Mouse (Mus musculus) urinary bladder, adult 2 months (tissue): ENCODE data around the gene Mxi1. TPM values are rescaled to one million over a fixed set of nuclear protein-coding genes. Genes with fewer than 3 reads are reported as not detected.
A peak's percentile ranks its signal among the peaks of the same experiment; 100 is the strongest.

Experiments
- DNase-seq: peaks from one replicate; pipeline ENCODE4 v3.0.0; 2022; ENCODE audit warnings: low spot score
- polyA plus RNA-seq: library from polyadenylated mRNA; depleted of rRNA; stranded (reverse); fragments of >200 nt; gene quantifications from 2 replicates; pipeline ENCODE4 v1.2.3, GENCODE M21; 2012

The Mxi1 gene
- polyA plus RNA-seq, 1 experiment: 37.6 TPM

DNA sequence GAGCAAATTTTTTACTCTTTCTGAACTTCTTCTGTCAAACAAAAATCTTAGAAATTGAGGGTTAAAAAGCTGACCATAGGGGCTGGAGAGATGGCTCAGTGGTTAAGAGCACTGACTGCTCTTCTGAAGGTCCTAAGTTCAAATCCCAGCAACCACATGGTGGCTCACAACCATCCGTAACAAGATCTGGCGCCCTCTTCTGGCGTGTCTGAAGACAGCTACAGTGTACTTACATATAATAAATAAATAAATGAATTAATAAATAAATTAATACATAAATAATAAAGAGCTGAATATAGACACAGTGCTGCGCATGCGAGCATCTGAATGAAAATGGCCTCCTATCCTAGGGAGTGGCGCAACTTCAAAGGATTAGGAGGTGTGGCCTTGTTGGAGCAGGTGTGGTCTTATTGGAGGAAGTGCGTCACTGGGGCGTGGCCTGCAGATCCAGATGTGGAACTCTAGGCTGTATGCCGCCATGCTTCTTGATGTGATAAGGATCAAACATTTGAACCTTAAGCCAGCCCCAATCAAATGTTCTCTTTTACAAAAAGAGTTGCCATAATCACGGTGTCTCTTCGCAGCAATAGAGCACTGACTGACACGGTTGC is 12.2 kb downstream of the Mxi1 start:
- DNase-seq: no peak

DNA sequence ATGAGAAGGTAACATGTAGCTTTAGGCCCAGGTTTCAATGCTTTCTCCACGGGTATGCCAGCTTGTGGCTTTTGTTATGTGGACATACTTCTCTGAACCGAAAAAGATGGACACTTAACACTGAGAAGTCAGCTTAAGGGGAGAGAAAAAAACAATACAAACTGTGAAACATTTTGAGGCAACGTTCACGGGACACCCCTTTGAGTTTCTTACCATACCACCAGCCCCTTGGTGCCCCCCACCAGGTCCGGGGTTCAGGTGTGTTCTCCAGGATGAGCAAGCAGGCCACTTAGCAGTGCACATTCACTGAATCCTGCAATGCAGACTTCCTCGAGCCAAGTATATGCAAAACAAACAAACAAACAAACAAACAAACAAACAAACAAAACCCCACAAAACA is 14.5 kb downstream of the Mxi1 start:
- DNase-seq: no peak

- DNase-seq: no peak
These were observed 15.4 kb downstream of the Mxi1 start for GRCm38 (mm10) chr19:53325578-53326295.

- DNase-seq: no peak
These were observed 17.8 kb downstream of the Mxi1 start for GRCm38 (mm10) chr19:53328116-53328515.

DNA sequence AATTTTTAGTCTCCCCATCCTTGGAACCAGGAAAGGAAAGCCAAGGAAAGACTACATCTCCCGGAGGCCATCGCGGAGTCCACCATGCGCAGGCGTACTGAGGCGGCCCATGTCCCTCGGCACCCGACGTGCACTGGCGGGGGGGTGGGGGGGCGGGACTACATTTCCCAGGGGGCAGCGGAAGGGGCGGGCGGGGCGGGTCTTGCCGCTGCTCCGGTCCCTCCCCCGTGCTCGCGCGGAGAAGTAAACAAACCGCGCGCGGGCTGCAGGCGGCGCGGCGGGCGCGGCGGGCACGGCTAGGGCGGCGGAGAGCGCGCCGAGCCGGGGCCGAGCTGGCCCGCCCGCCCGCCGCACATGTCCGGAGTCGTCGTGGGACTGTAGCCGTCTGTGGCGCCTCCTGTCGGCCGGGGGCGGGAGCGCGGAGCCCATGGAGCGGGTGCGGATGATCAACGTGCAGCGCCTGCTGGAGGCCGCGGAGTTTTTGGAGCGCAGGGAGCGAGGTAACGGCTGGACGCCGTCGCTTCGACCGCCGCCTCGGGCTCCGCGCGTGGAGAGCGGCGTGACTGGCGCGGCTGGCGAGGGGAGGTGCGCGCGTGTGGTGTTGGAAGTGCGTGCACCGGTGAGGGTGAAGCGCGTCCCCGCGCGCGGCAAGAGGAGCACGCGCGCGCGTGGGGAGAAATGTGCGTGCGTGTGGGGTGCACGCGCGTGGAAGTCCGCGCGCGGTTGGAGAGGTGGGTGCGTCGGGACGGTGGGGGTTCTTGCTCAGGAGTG is 19.1 kb downstream of the Mxi1 start:
- peak; percentile 89 for DNase-seq

GRCm38 (mm10) chr19:53329992-53330381 is 19.7 kb downstream of the Mxi1 start:
- peak; percentile 57 for DNase-seq

GRCm38 (mm10) chr19:53331882-53332500 is 21.7 kb downstream of the Mxi1 start:
- DNase-seq: no peak

GRCm38 (mm10) chr19:53333730-53334129 is 23.4 kb downstream of the Mxi1 start:
- no peak for DNase-seq

DNA sequence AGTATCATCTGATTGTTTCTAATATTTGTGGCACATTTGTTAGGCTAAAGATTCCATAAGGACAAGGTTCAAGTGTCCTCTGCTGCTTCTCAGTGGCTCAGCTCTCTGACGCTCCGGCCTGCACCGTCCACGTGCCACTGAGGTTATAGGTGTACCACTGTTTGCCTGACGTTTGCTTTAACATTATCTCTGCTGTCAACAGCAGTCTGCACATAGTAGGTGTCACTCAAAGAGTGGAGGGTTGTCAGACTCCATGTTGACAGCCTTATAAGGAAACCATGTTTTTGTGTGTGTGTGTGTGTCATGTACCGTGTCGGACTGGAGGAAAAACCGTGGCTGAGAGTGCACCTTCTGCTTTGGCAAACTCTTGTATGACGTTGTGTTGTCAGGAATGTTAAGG is 24.9 kb downstream of the Mxi1 start:
- no peak for DNase-seq

DNA sequence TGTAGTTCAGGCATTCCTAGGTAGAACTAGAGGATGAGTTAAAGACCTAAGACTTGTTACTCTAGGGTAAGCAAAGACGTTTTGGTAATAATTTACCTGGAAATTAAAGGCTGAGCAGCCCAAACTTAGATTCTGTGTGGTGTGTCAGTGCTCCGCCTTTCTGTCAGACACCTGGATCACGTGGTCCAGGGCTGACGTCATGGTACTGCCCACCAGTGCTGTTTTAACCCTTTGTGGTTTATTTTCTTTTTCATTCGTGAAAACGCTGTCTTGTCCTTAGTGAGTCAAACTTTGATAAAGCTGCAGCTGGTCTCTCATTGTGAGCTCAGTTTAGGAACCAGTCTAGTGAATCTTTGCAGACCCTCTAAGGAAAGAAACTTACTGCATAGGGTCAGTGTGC is 30.1 kb downstream of the Mxi1 start:
- no peak for DNase-seq

- no peak for DNase-seq
These were observed 33.0 kb downstream of the Mxi1 start for GRCm38 (mm10) chr19:53343174-53343881.

- DNase-seq: no peak
These were observed 33.7 kb downstream of the Mxi1 start for GRCm38 (mm10) chr19:53344062-53344461.

DNA sequence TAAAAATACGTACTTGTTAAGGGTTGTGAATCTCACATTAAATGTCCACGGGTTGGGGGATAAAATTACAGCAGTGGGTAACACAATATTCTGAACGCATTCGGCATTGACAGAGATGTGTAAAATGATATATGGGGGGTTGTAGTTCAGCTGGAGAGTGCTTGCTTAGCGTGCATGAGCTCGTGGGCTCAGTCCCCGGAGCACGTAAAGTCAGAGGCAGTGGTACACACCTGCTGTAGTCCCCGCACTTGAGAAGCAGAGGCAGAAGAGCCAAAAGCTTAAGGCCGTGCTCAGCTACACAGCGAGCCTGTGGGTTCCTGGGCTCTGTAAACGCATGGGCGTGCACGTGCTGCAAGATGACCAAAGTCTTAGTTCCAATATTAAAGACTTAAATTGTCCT is 35.4 kb downstream of the Mxi1 start:
- no peak for DNase-seq

DNA sequence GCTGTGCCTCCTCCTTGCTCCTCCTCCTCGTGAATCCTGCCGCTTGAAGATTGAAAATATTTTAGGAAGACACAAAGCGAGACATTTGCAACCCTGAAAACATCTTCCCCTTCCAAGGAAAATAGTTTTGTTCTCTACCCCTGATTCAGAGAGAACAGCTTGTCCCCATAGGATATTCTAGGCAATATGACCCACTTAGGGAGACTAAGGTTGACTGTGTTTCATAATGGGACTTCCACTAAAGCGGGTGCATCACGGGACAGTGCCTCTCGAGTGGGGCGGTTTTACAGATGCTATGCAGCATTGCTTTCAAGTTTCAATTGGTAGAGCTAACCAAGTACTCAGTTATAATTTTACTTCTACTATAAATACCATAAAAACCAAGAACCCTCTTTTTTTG is 43.5 kb downstream of the Mxi1 start:
- DNase-seq: no peak

DNA sequence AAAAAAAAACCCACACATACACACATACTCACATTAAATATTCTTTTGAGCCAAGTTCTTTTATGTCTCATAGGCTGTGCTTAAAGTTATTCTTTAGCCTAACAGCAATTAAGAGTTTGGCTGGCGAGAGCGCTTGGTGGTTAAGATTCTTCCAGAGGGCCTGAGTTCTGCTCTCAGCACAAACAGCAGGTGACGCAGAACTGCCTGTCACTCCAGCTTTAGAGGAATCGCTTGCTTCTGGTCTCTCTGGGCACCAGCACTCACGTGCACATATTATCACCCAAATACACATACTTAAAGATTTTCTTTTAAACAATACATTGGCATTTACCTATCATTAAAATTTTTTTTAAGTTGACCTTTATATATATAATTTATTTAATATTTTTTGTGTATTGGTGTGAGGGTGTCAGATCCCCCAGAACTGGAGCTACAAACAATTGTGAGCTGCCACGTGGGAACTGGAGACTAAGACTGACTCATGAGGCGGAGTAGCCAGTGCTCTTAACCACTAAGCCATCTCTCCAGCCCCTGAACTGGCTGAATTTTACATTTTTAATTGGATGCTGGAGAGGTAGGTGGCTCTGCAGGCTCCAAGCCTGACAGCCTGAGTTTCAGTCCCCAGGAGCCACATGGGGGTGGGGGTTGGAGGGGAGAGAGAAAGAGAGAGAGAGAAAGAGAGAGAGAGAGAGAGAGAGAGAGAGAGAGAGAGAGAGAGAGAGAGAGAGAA is 44.1 kb downstream of the Mxi1 start:
- no peak for DNase-seq

GRCm38 (mm10) chr19:53355065-53355464 is 44.7 kb downstream of the Mxi1 start:
- DNase-seq: no peak

DNA sequence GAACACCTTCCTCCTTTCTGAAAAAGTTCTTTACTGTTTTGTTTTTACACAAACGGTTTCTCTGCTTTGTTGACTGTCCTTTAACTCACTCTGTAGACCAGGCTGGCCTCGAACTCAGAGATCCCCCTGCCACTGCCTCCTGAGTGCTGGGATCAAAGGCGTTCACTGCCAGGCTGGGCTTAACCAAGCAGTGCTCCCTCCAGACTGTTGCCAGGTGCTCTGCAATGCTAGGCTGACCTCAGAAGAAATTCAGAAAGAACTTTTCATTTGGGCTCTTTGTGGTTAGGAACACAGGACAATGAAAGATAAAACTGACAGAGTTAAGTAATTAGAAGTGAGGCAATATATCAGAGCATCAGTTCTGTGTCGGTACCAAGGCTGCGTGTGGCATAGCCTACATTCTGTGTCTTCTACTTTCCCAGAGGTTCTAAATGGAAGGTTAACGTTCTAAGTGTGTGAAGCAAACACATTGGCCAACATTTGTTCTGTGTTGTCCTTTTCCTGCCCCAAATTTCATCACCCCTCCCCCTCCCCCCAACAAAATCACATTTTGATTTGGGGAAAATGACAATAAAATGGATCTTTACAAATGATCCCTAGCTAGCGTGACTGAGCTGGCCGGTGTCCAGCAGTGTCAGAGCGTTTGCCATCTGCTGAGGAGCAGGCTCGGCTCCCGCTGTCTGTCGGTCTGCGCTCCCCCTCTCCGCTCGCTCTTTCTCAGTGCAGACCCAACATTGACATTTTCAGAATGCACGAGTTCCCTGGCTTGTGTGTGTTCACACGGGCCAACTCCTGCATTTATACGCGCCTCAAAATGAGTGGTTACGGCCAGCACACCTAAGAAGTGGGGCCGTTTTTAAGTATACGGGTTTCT is 49.1 kb downstream of the Mxi1 start:
- no peak for DNase-seq

GRCm38 (mm10) chr19:53360265-53360958 is 50.1 kb downstream of the Mxi1 start:
- no peak for DNase-seq

DNA sequence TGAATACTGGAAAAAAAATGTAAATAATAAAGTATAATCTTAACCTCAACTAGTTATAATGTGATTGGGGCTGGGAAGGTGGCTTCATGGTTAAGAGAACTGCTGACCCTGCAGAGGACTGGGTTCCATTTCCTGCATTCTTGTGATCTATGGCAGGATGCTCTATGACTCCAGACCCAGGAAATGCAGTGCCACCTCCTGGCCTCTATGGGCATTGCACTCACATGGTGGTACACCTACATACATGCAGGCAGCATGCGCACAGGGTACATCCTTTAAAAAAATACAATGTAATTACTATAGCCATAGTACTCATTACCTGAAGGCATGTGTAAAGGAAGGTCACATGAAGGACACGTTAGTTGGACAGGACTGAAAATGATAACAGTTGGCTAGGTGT is 52.6 kb downstream of the Mxi1 start:
- no peak for DNase-seq

- DNase-seq: no peak
These were observed 54.2 kb downstream of the Mxi1 start for GRCm38 (mm10) chr19:53364551-53364950.
